Mouse (Mus musculus) layer of hippocampus, postnatal 14 days (tissue): ENCODE results near the gene Msn. TPM values are rescaled to one million over a fixed set of nuclear protein-coding genes. Genes with fewer than 3 reads are reported as not detected.
"Not testable (repeated sequence)": the region's sequence is repeated elsewhere in the genome, so short reads cannot be mapped to it uniquely, and the experiment has no call there.

Experiments used
- DNase-seq, 2 experiments: peaks; one replicate each; pipeline ENCODE4 v3.0.0; 2021 to 2022; ENCODE audit warnings: low spot score in 2 of 2, mixed read lengths in 1 of 2
- total RNA-seq, 2 experiments: library from RNA; stranded (reverse); gene quantifications; 2 replicates each; pipeline ENCODE4 v1.2.3; 2021

Gene Msn
- total RNA-seq, 2 experiments from 2014 or later, result 22.8 to 24.6 TPM

DNA sequence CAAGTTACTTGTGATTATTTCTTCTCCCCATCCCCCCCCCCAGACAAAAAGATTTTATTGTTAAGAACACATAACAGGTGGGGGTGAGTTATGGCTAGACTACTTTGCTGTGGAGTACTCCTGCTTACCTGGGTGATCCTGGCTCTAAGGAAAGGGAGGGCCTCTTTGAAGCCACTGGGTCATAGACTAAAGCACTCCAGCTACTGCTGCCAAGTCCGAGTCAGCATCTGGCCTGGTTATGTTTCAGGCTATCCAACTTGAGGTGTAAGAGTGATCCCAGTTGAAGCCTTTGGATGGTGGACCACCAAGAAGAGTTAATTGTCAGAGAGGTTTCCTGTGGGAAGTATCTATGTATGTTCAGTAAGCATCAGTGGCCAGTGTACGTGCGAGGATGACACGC, 39.7 kb downstream of the Msn start:
- no peak for DNase-seq

DNA sequence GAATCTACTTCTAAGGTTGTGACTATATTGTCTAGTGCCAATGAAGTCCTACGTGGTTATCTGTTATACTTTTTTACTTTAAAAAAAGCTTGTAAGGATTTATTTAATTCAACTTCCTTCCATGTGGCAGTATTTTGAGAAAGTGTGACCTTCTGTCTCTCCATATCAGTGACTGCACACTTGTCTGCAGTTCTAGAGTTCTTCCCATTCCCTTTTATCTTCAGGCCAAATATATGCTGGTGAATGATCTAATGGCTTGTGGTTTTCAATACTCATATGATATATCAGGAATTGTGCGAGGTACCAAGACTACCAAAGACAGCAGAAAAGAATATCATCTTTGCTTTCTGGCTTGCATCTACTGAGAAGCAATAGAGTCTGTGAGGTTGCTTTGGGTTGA, 43.4 kb downstream of the Msn start:
- DNase-seq, result no peak

DNA sequence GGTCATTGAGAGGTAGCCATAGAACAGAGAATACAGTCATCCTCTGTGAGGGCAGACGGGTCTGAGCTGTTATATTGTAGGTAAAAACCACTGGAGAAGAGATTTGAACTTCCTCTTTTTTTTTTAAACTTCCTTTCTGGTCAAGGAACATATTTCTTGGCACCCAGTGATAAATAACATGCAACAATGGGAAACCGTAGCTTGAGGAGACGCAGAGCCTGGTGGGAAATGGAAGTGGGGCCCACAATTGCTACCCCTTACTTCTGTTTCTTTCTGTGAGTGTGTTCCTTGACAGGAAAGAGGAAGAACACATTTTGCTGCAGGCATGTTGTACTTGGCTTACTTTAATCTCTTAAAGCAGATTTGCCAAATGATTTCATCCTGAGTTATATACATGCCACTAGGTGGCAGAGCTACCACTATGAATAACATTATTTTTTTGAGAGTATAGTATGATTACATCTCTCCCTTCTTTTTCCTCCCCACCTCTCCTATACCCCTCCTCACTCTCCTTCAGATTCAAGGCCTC, 49.2 kb downstream of the Msn start:
- peak in 1 of 2 experiments; percentile 8 for DNase-seq

DNA sequence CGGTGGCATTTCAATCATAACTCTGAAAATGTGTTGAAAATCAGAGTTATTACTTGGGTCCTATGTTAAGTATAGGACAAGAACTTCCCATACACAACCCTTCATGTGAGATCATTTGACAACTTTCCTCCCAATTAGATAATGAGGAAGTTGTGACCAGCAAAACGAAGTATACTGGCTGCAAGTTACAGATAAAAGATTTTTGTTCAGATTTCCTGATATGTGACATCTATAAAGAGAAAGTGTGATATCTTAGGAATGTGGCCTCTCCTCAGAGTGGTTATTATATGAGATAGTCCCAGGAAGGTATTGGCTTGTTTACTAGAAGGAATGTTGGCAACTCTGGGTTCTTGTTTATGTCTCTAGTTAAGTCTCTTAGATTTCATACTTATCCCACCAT, 52.4 kb downstream of the Msn start:
- no peak for DNase-seq

DNA sequence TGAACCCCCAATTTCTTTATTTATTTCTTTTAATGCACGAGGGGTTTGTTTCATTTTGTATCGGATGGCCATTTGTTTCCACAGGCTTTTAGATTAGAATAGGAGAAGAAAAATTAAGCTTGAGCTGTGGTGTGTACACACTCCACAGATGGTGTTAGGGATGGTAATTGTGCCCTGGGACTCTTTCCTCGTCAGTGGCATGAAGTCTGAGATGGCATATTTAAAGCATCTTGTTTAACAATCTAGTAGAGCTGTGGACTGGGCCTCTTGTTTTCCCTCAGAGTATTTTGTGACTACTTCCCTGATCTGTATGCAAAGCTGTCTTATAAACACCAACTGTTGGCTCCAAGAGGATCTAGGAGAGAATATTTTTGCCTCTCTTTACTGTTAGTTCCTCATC, 57.5 kb downstream of the Msn start:
- DNase-seq, result no peak

DNA sequence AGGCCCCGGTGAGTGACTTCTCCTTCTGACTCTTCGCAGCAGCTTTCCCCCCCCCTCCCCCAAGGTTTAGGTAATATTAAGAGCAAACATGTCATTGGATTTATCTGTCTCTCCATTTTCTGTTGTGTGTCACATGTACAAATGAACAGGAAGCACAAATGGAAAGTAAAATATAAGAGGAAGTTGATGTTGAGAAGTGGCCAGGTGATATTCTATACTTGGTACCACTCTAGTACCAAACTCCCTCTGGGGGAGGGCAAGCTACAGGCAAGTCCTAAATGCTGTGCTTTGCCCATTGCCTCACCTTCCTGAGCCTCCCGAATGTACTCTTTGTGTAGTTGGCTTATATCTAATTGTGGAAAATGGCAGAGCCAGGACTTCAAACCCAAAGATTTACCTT, 62.1 kb downstream of the Msn start:
- DNase-seq, result no peak

DNA sequence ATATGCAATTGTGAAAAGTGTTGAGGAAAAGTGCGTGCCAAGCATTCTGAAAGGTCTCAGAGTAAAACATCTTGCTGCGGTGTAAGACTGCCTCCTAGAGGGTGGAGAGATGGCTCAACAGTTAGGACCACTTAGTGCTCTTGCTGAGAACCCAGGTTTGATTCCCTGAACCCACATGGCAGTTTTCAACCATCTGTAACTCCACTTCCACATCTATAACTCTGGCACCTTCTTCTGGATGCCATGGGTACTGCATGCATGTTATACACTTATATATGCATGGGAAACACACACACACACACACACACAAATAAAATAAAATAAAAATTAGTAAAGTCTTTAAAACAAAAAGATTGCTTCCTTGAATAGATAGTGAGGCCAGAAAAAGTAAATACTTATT, 66.7 kb downstream of the Msn start:
- no peak for DNase-seq

DNA sequence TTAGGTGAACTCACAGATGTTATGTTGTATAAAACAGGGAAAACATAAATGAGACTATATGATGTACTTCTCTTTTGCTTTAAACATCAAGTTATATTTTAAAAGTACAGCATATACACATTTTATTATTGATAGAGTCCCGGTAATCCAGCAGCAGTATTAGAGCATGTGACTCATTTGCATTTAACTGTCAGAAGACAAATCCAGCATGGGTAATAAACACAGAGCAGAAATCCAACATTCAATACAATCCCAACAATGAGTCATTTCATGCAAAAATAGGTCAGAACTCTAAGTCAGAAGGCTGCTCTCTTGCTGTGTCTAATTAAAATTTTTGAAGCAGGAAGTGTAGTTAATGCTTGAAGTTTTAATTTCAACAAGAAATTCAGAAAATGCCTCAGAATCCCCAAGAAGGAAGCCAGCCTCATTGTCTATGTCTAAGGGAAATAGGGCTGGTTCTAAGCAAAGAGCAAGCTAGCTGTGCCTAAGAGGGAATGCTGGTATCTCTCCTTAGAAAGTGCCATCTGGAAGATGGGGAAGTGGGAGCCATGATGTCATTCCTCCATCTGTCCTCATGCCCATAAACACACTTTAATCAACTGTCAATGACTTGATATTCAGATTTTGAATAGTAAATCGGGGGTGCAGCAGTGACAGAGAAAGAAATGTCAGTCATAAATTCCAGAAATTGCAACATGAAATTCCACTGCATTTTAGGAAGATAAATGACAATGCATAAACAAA, 76.0 kb downstream of the Msn start:
- DNase-seq, result peak; percentile 2 to 33

DNA sequence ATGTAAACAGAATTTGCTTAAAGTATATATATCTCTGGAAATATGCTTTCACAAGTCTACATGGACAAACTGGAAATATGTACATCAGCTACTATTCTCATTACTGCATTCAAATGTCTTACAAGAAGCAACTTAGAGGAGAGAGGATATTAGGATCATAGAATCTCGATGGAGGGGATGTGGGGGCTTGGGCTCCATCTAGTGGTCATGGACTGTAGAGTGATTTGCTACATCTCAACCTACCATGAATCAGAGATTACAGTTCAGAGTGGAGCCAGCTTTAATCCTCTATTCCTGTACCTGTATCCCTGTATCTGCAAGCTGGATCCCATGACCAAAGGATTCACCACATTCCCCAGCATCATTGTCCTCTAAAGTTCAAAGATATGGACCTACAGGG, 82.6 kb downstream of the Msn start:
- DNase-seq, result peak; percentile 5 to 16

DNA sequence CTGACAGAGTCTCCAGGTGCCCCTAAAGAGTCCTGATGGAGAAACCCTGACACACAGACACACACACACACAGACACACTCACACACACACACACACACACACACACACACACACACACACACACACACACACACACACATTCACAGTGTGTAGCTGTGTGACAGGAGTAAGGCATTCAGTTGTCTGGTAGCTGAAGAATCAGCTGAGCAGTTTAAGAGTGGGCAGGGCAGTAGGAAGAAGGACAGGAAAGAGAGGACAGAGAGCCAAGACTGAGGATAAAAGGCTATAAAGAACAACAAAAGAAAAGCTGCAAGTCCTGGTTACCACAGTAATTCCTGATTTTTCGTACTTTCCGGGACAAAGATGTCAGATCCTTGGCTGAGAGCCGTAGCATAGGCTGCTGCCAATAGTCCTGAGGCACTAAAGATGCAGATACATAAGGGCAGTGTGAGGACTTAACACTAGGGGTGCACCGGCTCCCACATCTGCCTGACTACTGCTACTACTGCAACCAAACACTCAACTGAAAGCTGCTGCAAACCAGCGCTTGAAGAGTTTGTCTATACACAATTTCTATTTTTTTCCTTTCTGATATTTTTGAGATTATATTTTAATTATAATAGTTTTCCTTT, 88.4 kb downstream of the Msn start:
- DNase-seq, result no peak

DNA sequence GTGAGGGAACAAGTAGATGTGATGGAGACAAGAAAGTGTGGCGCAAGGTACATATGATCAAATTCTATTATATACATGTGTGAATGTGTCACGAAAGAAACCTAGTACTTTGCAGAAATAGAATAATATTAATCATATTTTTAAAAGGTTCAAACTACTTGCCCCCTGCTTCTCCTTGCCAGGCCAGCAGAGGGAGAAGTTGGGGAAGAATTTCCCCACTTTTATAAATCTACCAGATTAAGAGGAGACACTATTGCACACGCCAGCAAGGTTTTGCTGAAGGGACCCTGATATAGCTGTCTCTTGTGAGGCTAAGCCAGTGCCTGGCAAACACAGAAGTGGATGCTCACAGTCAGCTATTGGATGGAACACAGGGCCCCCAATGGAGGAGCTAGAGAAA, 109.3 kb downstream of the Msn start:
- DNase-seq, result not testable (repeated sequence)

DNA sequence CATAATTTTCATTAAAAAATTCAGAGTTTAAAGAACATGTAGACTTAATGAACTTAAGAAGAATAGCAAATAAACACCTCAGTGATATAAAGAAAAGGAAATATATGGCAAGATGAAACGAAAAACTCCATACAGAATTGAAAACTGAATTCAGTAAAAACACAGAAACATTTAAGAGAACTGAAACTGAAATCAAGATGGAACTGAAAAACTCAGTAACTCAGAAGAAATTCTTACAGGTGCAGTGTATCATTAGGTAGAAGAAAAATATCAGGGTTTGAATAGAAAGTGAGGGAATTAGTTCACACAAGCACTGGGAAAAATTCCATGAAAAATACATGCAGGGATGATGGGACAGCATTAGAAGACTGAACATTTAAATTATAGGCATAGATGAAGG, 111.0 kb downstream of the Msn start:
- no peak for DNase-seq

DNA sequence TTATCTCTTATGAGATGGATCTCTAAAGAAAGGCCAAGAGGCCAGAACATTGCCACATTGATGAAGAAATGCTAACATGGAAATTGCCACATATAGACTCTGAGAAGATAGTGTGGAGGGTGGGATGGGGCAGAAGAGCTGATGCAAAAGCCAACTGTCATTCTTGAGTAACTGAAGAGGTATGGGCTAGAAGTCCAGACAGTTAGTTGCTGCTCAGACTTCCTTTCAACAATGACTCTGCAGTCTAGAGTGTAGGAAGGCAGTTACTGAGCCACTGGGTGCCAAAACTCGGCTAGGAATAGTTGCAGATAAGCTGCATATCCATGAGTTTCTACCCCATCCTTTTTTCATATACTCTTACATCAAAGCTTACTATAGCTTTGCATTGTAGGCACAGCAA, 122.2 kb downstream of the Msn start:
- no peak for DNase-seq

Other genes with a start within 250 kb of the Msn start
- 10 to 100 TPM; 62.1 to 63.4 TPM for gene Las1l, start 139.1 kb upstream of the Msn start, total RNA-seq
- gene Vsig4, start 197.4 kb downstream of the Msn start, total RNA-seq, result not detected